Mouse (Mus musculus): ENCODE measurements at regions not wholly inside any gene's neighbourhood (a gene's known extent, or its start where the extent isn't known, plus 50 kb on each side); places are given as distances from the start of the nearest gene placed in this dataset.

DNA sequence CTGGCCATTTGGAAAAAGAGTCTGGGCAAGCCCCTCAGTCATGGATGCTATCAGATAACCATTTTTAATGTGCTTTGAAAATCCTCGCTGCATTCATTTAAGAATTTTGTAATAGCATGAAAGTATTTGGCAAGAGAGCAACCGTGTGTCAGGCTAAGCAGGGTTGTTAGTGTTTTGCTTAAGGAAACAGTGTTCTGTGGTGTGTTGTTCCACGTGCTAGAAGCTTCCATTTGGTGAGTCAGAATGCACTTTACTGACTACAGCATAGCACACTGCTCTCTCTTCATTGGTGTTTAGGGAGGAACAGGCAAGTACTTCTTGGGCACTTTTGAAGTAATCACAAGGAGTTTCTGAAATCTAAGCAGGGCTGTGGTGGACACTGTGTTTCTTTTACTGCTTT, 661.0 kb upstream of the Pkn2 start:
- Histone ChIP-seq H3K9me3 (ENCODE audit: low read length) (no peaks in the 10 kb centered on the region), H3K4me3 (replicated peaks; ENCODE audit: low read length) (no peak overlapping the region), H3K36me3 (ENCODE audit: insufficient read depth, low read length) (no peaks in the 10 kb centered on the region), H3K4me1 (replicated peaks; ENCODE audit: low read depth, low read length) (no peaks in the 10 kb centered on the region), H3K27me3 (ENCODE audit: insufficient read depth, low read length) (no peaks in the 10 kb centered on the region)
- TF ChIP-seq NANOG (IDR thresholded peaks at IDR 0.05; ENCODE audit: borderline replicate concordance, low read length): no peak
- no peak for TF ChIP-seq CTCF (conservative IDR thresholded peaks at IDR 0.05; ENCODE audit: low read length)
- TF ChIP-seq POU5F1 (IDR thresholded peaks at IDR 0.05; ENCODE audit: borderline replicate concordance, low read length): no peak

DNA sequence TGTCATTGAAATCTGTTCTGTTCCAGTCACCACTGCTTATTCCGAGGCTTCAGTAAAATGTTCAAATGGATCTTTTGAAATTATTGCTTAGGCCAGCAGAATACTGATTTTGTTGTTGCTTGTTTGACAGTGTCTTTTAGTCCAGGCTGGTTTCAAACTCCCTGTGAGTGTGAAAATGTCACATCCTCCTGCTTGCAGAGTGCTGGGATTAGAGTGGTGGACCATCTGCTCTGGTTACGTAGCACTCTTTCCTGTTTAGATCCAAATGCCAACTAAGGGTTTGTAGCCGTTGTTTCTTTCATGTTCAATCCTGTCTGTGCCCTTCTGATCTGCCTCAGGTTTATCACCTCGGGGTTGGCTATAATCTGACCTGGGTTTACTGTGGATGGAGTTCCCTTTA, 646.2 kb upstream of the Pkn2 start:
- no peaks in the 10 kb centered on the region for H3K36me3 ChIP-seq (ENCODE audit: insufficient read depth, low read length)
- no peak overlapping the region for H3K4me3 ChIP-seq (replicated peaks; ENCODE audit: low read length)
- no peak for TF ChIP-seq POU5F1 (IDR thresholded peaks at IDR 0.05; ENCODE audit: borderline replicate concordance, low read length)
- no peak for TF ChIP-seq NANOG (IDR thresholded peaks at IDR 0.05; ENCODE audit: borderline replicate concordance, low read length)
- TF ChIP-seq CTCF (conservative IDR thresholded peaks at IDR 0.05; ENCODE audit: low read length): no peak
- H3K9me3 ChIP-seq (ENCODE audit: low read length): no peaks in the 10 kb centered on the region
- no peaks in the 10 kb centered on the region for H3K27me3 ChIP-seq (ENCODE audit: insufficient read depth, low read length)
- no peaks in the 10 kb centered on the region for H3K4me1 ChIP-seq (replicated peaks; ENCODE audit: low read depth, low read length)

DNA sequence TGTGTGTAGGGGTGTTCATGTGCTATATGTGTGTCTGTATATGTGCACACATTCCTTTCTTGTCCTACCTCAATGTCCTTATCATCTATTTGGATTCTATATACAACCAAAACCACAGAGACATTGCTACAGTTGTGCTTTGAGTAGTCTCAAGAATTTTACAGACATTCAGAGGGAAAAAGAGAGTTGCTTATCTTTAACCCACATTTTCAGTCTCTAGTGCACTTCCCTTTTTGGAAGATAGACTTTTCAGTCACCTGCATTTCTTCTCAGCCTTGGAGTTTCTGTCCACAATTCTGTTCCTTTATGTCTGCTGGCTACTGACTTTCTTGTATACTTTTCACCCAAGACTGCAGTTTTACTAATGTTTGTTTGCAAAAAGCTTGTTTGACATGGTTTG, 645.5 kb upstream of the Pkn2 start:
- Histone ChIP-seq H3K36me3 (ENCODE audit: insufficient read depth, low read length) (no peaks in the 10 kb centered on the region), H3K9me3 (ENCODE audit: low read length) (no peaks in the 10 kb centered on the region), H3K4me1 (replicated peaks; ENCODE audit: low read depth, low read length) (no peaks in the 10 kb centered on the region), H3K4me3 (replicated peaks; ENCODE audit: low read length) (no peak overlapping the region), H3K27me3 (ENCODE audit: insufficient read depth, low read length) (no peaks in the 10 kb centered on the region)
- no peak for TF ChIP-seq CTCF (conservative IDR thresholded peaks at IDR 0.05; ENCODE audit: low read length)
- no peak for TF ChIP-seq NANOG (IDR thresholded peaks at IDR 0.05; ENCODE audit: borderline replicate concordance, low read length)
- TF ChIP-seq POU5F1 (IDR thresholded peaks at IDR 0.05; ENCODE audit: borderline replicate concordance, low read length): no peak

DNA sequence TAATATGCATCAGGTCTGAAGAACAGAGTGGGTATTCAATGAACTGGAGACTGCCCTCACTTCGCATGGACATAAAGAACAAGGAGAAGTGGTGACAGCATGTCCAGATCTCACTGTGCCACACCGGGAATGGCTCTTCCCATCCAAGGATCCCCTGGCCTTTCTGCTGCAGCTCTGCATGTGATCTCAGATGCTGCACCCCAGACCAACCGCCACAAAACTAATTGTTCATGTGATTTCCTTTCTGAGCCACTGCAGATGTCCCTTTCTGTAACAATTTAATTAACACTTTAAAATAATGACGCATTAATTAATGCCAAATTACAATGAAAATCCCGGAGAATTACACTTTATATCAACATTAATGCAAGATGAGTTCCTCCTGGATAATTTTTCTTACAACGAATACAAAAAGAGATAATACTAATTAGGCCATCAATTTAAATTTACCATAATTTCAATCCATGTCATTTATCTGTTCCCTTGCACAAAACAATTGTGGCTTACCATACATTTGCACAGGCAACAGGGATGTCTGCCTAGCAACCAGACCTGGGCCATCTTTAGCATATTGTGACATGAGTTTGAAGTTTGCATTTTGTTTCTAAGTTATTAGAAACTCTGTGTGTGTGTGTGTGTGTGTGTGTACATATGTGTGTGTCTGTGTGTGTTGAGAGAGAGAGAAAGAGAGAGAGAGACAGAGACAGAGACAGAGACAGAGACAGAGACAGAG, 630.9 kb upstream of the Pkn2 start:
- Histone ChIP-seq H3K4me3 (replicated peaks; ENCODE audit: low read length) (no peak overlapping the region), H3K9me3 (ENCODE audit: low read length) (0 out of 2 replicates have a peak, but pooled peaks cover 6% of the 10 kb centered on the region)
- no peak for TF ChIP-seq CTCF (conservative IDR thresholded peaks at IDR 0.05; ENCODE audit: low read length)

DNA sequence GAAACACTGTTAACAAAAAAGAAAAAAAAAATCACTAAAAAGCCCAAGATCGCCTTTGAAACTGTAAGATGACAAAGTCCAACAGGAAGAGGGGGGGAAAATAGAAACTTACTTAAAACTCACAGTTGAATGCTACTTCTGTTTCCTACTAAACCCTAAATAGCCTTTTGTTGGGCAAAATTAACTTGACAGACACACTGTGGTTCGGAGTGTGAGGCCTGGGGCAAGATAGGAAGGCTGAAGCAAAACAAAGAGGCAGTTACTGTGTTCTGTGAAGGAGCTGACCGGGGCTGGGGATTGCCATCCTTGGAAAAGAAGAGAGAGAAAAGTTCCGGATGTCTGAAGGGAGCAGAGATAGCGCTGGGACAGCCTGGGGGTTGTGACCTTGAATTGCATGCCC, 627.7 kb upstream of the Pkn2 start:
- H3K4me1 ChIP-seq (replicated peaks; ENCODE audit: low read depth, low read length): no peaks in the 10 kb centered on the region
- H3K9me3 ChIP-seq (ENCODE audit: low read length): no peaks in the 10 kb centered on the region
- no peaks in the 10 kb centered on the region for H3K36me3 ChIP-seq (ENCODE audit: insufficient read depth, low read length)
- no peak overlapping the region for H3K4me3 ChIP-seq (replicated peaks; ENCODE audit: low read length)
- H3K27me3 ChIP-seq (ENCODE audit: insufficient read depth, low read length): no peaks in the 10 kb centered on the region
- no peak for TF ChIP-seq NANOG (IDR thresholded peaks at IDR 0.05; ENCODE audit: borderline replicate concordance, low read length)
- TF ChIP-seq POU5F1 (IDR thresholded peaks at IDR 0.05; ENCODE audit: borderline replicate concordance, low read length): no peak
- TF ChIP-seq CTCF (conservative IDR thresholded peaks at IDR 0.05; ENCODE audit: low read length): no peak

More for the DNA sequence above, 630.9 kb upstream of the Pkn2 start:
- H3K27me3 ChIP-seq (ENCODE audit: insufficient read depth, low read length): no peaks in the 10 kb centered on the region
- H3K36me3 ChIP-seq (ENCODE audit: insufficient read depth, low read length): no peaks in the 10 kb centered on the region
- H3K4me1 ChIP-seq (replicated peaks; ENCODE audit: low read depth, low read length): no peaks in the 10 kb centered on the region

DNA sequence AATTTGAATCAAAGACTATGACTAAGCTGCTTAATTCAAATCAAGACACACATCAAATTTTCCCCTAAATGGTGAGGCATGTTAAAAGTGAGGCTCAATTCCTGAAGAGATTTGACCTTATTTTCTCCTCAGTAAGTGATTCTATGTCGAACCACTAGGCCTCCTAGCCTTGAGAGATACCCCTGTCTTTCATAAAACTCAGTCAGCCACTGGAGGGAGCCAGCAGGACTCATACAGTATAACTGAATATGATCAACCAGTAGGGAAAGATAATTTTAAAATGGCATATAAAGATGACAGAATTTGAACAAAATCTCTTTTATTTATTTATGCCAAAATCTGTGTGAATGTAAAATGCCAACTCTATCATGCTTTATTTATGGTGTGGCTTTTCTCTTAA, 626.5 kb upstream of the Pkn2 start:
- H3K9me3 ChIP-seq (ENCODE audit: low read length): no peaks in the 10 kb centered on the region
- H3K27me3 ChIP-seq (ENCODE audit: insufficient read depth, low read length): no peaks in the 10 kb centered on the region
- no peaks in the 10 kb centered on the region for H3K36me3 ChIP-seq (ENCODE audit: insufficient read depth, low read length)
- TF ChIP-seq POU5F1 (IDR thresholded peaks at IDR 0.05; ENCODE audit: borderline replicate concordance, low read length) (no peak), NANOG (IDR thresholded peaks at IDR 0.05; ENCODE audit: borderline replicate concordance, low read length) (no peak), CTCF (conservative IDR thresholded peaks at IDR 0.05; ENCODE audit: low read length) (no peak)
- H3K4me1 ChIP-seq (replicated peaks; ENCODE audit: low read depth, low read length): no peaks in the 10 kb centered on the region
- H3K4me3 ChIP-seq (replicated peaks; ENCODE audit: low read length): no peak overlapping the region

DNA sequence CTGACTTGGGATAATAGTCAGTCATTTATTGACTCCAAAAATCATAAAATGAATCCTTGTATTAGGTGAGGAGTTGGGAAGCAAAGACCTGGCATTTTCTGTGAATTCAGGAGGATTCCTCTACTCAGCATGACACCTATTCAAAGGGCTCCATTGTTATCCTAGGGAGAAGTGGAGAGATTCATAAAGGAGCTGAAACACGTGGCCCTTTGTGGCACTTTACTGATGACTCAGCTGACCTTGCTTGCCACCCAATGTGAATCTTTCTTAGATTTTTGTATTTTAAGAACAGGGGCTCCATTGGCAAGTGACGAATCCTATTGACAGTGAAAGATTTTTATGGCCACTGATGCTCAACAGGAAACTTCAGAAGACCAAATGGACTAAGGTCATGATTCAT, 619.2 kb upstream of the Pkn2 start:
- Histone ChIP-seq H3K4me1 (replicated peaks; ENCODE audit: low read depth, low read length) (no peaks in the 10 kb centered on the region), H3K36me3 (ENCODE audit: insufficient read depth, low read length) (no peaks in the 10 kb centered on the region)
- no peak for TF ChIP-seq CTCF (conservative IDR thresholded peaks at IDR 0.05; ENCODE audit: low read length)
- no peak for TF ChIP-seq POU5F1 (IDR thresholded peaks at IDR 0.05; ENCODE audit: borderline replicate concordance, low read length)
- no peak for TF ChIP-seq NANOG (IDR thresholded peaks at IDR 0.05; ENCODE audit: borderline replicate concordance, low read length)

DNA sequence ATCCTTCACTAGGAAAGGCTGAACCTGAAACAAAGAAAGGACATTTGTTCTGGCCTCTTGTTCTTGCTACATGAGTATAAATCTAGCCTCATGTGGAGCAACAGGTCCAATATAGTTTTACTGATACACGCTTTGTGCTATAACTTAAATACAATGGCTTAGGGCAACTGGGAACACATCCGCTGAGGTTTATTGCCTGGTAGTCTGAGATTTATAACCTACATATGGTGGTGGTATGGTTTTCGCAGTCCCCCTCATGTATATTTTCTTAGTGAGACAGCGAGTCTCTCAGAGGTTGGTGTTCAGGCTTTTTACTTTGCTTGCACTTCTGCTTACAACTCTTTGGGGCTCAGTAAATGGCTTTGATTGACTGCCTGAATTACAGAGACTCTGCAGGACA, 613.6 kb upstream of the Pkn2 start:
- Histone ChIP-seq H3K27me3 (ENCODE audit: insufficient read depth, low read length) (no peaks in the 10 kb centered on the region), H3K36me3 (ENCODE audit: insufficient read depth, low read length) (no peaks in the 10 kb centered on the region), H3K9me3 (ENCODE audit: low read length) (0 out of 2 replicates have a peak, but pooled peaks cover 3% of the 10 kb centered on the region), H3K4me1 (replicated peaks; ENCODE audit: low read depth, low read length) (no peaks in the 10 kb centered on the region), H3K4me3 (replicated peaks; ENCODE audit: low read length) (no peak overlapping the region)
- no peak for TF ChIP-seq CTCF (conservative IDR thresholded peaks at IDR 0.05; ENCODE audit: low read length)
- no peak for TF ChIP-seq NANOG (IDR thresholded peaks at IDR 0.05; ENCODE audit: borderline replicate concordance, low read length)
- TF ChIP-seq POU5F1 (IDR thresholded peaks at IDR 0.05; ENCODE audit: borderline replicate concordance, low read length): no peak

More for the DNA sequence above, 619.2 kb upstream of the Pkn2 start:
- no peaks in the 10 kb centered on the region for H3K27me3 ChIP-seq (ENCODE audit: insufficient read depth, low read length)
- no peaks in the 10 kb centered on the region for H3K9me3 ChIP-seq (ENCODE audit: low read length)
- H3K4me3 ChIP-seq (replicated peaks; ENCODE audit: low read length): no peak overlapping the region
